Mouse (Mus musculus) limb, embryonic 10.5 days (tissue): Measurements from ENCODE around the gene Pacrg. TPM values are rescaled to one million over a fixed set of nuclear protein-coding genes. Genes with fewer than 3 reads are reported as not detected.

ENCODE experiments used
- DNase-seq: peaks from one replicate; pipeline ENCODE4 v3.0.0-alpha.2; 2017; ENCODE audit warnings: low spot score
- H3K27ac ChIP-seq: fragments of 300-500 bp; sonication (generic); 2 replicates; pipeline ENCODE4 v1.5.1; 2016; ENCODE audit warnings: mild to moderate bottlenecking
- H3K27me3 ChIP-seq: fragments of 300-500 bp; sonication (generic); 2 replicates; pipeline ENCODE4 v1.6.1; 2016; ENCODE audit warnings: low read depth, mild to moderate bottlenecking; ENCODE audit not compliant: poor library complexity, severe bottlenecking
- H3K36me3 ChIP-seq: fragments of 300-500 bp; sonication (generic); 2 replicates; pipeline ENCODE4 v1.6.1; 2016; ENCODE audit warnings: mild to moderate bottlenecking, moderate library complexity
- H3K4me1 ChIP-seq: fragments of 300-500 bp; sonication (generic); 2 replicates; pipeline ENCODE4 v1.6.1; 2016
- H3K4me3 ChIP-seq: fragments of 300-500 bp; sonication (generic); 2 replicates; pipeline ENCODE4 v1.5.1; 2016; ENCODE audit warnings: mild to moderate bottlenecking, moderate library complexity
- H3K9me3 ChIP-seq: fragments of 300-500 bp; sonication (generic); replicated peaks from 2 replicates; pipeline ENCODE4 v1.6.1; 2016; ENCODE audit warnings: mild to moderate bottlenecking
- WGBS: fragments of 180-500 bp; shearing (Covaris S2); methylation state at CpG from one replicate; pipeline ENCODE4 v1.1.7; 2016; 5-methylcytosine and 5-hydroxymethylcytosine counted together
- polyA plus RNA-seq: library from polyadenylated mRNA; unstranded; fragments of >200 nt; fragmentation: Nextera tagmentation; extraction: Ambion mirVana; gene quantifications from 2 replicates; pipeline ENCODE4 v1.2.1, GENCODE M21; 2016

Pacrg gene
- polyA plus RNA-seq, 1 experiment from 2014 or later: 1.3 TPM

GRCm38 (mm10) chr17:10608146-10608545, 232.0 kb downstream of the Pacrg start:
- H3K27ac ChIP-seq: no peak overlapping the region
- H3K27me3 ChIP-seq: no peaks in the 10 kb centered on the region
- H3K4me3 ChIP-seq: no peak overlapping the region
- no peaks in the 10 kb centered on the region for H3K4me1 ChIP-seq
- no peak for DNase-seq
- H3K9me3 ChIP-seq: no peaks in the 10 kb centered on the region
- 84% methylated on average over 4 of the region's 4 CpGs for WGBS
- H3K36me3 ChIP-seq: no peaks in the 10 kb centered on the region

DNA sequence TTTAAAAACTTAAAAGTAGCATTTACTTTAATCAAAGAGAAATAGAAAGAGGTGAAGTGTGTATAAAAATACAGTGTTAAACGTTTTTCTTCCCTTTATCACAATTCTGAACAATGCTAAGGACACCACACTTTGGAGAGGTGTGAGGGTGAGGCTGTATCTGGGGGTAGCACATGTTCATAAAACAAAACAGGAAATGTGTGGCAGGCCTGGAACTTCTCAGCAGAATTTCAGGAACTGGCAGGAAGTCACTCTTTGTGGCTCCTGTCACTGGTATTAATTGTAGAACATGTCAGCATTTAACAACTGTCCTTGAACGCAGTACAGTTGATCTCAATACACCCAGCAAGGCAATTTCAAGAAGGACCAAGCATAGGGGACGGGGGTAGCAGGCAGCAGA, 234.0 kb downstream of the Pacrg start:
- no peaks in the 10 kb centered on the region for H3K36me3 ChIP-seq
- no peak overlapping the region for H3K4me3 ChIP-seq
- H3K4me1 ChIP-seq: no peaks in the 10 kb centered on the region
- H3K27me3 ChIP-seq: no peaks in the 10 kb centered on the region
- no peaks in the 10 kb centered on the region for H3K9me3 ChIP-seq
- H3K27ac ChIP-seq: no peak overlapping the region
- DNase-seq: no peak
- 52% methylated on average over 3 of the region's 3 CpGs for WGBS

DNA sequence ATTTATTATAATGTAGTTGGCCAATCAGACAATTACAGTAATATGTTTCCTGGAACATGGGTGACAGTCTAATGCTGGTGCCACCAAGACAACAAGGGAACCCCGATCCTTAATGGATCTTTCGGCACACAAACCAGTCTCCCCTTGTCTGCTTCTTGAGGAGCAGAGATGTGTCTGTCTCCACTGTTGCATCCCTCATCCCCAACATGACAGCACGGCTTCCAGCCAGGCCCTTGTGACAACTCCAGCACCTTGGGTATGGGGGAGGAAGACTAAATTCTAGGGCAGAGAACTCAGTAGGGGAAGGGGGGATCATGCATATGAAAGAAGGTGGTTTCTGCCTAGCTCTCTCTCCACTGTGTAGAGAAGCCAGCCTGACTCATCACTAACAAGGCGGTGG, 242.4 kb downstream of the Pacrg start:
- Histone ChIP-seq H3K36me3 (no peaks in the 10 kb centered on the region), H3K27me3 (no peaks in the 10 kb centered on the region), H3K4me3 (no peak overlapping the region), H3K9me3 (no peaks in the 10 kb centered on the region), H3K27ac (no peak overlapping the region), H3K4me1 (peaks cover 4% of the 10 kb centered on the region)
- WGBS: 95% methylated on average over 4 of the region's 4 CpGs
- peak; percentile 25 for DNase-seq

DNA sequence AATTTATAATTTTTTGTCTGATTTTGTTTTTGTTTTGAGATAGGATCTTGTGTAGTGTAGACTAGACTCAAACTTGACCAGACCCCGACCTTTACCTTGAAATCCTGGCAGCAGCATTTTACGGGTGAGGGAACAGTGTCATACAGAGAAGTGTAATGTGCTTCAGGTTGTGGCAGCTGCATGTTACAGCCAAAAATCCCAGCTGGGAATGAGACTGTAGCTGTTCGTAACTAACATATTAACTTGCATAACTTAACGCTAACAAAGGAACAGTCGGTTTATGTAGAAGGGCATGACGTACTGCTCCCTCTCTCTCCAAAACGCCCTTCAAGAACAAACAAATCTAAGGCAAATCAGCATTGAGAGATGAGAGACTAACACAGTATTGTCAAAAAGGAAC, 250.5 kb downstream of the Pacrg start:
- no peaks in the 10 kb centered on the region for H3K27me3 ChIP-seq
- H3K9me3 ChIP-seq: no peaks in the 10 kb centered on the region
- H3K27ac ChIP-seq: no peak overlapping the region
- no peak for DNase-seq
- H3K4me1 ChIP-seq: peaks cover 5% of the 10 kb centered on the region; the same call in 1 of the 2 replicates
- H3K36me3 ChIP-seq: no peaks in the 10 kb centered on the region
- H3K4me3 ChIP-seq: no peak overlapping the region
- 88% methylated on average over 7 of the region's 7 CpGs for WGBS

DNA sequence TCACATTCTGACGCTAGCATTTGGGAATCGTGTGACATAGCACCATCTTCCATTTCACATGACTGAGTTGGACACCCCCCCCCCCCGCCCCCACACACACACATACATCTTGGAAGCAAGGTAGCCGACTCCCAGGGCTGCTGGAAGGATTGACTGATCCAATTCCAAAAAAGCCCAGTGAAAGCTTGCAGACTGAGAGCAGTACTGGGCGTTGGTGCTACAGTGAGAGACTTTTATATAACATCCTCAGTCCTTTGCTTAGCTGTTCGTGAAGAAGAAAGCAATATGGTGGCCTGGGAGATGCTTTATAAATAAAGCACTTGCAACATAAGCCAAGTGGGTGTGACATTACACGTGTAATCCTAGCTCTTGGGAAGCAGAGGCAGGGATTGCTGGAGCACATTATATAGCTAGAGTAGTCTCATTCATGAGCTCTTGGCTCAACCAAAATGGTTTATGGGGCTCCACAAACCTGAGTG, 251.2 kb downstream of the Pacrg start:
- Histone ChIP-seq H3K27ac (no peak overlapping the region), H3K27me3 (no peaks in the 10 kb centered on the region), H3K4me1 (peaks cover 5% of the 10 kb centered on the region; the same call in 1 of the 2 replicates), H3K36me3 (no peaks in the 10 kb centered on the region), H3K9me3 (no peaks in the 10 kb centered on the region), H3K4me3 (no peak overlapping the region)
- DNase-seq: no peak
- 88% methylated on average over 7 of the region's 7 CpGs for WGBS

DNA sequence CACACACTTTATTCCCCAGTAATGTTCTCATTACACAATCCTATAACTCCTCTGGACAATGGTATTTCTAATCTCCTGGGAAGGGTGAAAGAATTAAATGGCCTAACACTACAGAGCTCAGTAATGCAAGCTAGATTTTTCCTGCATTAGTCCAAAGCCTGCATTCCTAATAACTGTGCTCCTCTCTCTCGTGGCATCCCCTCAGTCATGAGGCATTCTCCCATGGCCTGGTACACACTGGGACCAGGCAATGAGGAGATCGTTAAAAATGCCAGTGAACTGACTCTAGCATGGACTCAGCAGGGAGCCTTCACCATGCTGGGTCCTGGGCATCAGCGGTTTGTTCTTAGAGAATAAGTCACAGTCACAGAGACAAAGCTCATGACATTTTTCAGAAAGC, 256.8 kb downstream of the Pacrg start:
- Histone ChIP-seq H3K4me3 (no peak overlapping the region), H3K9me3 (no peaks in the 10 kb centered on the region), H3K27ac (no peak overlapping the region), H3K27me3 (no peaks in the 10 kb centered on the region), H3K4me1 (peaks cover 9% of the 10 kb centered on the region; the same call in 1 of the 2 replicates), H3K36me3 (no peaks in the 10 kb centered on the region)
- WGBS: 72% methylated on average over 3 of the region's 3 CpGs
- DNase-seq: no peak

- Histone ChIP-seq H3K9me3 (no peaks in the 10 kb centered on the region), H3K4me1 (0 out of 2 replicates have a peak, but pooled peaks cover 3% of the 10 kb centered on the region), H3K27me3 (no peaks in the 10 kb centered on the region), H3K4me3 (no peak overlapping the region), H3K27ac (no peak overlapping the region), H3K36me3 (no peaks in the 10 kb centered on the region)
- no peak for DNase-seq
- 85% methylated on average over 7 of the region's 7 CpGs for WGBS
Measured at GRCm38 (mm10) chr17:10575306-10575705, 264.8 kb downstream of the Pacrg start.

GRCm38 (mm10) chr17:10572436-10572835, 267.7 kb downstream of the Pacrg start:
- no peak overlapping the region for H3K27ac ChIP-seq
- no peak overlapping the region for H3K4me3 ChIP-seq
- H3K4me1 ChIP-seq: 0 out of 2 replicates have a peak, but pooled peaks cover 3% of the 10 kb centered on the region
- H3K27me3 ChIP-seq: no peaks in the 10 kb centered on the region
- DNase-seq: no peak
- H3K9me3 ChIP-seq: no peaks in the 10 kb centered on the region
- WGBS: 95% methylated on average over 4 of the region's 4 CpGs
- no peaks in the 10 kb centered on the region for H3K36me3 ChIP-seq

GRCm38 (mm10) chr17:10569270-10569669, 270.8 kb downstream of the Pacrg start:
- Histone ChIP-seq H3K36me3 (no peaks in the 10 kb centered on the region), H3K27ac (no peak overlapping the region), H3K4me3 (no peak overlapping the region), H3K4me1 (peaks cover 6% of the 10 kb centered on the region; the same call in 1 of the 2 replicates), H3K9me3 (no peaks in the 10 kb centered on the region), H3K27me3 (no peaks in the 10 kb centered on the region)
- WGBS: 85% methylated on average over 10 of the region's 10 CpGs
- no peak for DNase-seq

- H3K27me3 ChIP-seq: no peaks in the 10 kb centered on the region
- H3K36me3 ChIP-seq: no peaks in the 10 kb centered on the region
- H3K27ac ChIP-seq: no peak overlapping the region
- WGBS: 84% methylated on average over 3 of the region's 3 CpGs
- H3K9me3 ChIP-seq: no peaks in the 10 kb centered on the region
- H3K4me1 ChIP-seq: peaks cover 6% of the 10 kb centered on the region; the same call in 1 of the 2 replicates
- no peak for DNase-seq
- H3K4me3 ChIP-seq: no peak overlapping the region
Measured at GRCm38 (mm10) chr17:10567411-10567810, 272.7 kb downstream of the Pacrg start.

- no peaks in the 10 kb centered on the region for H3K27me3 ChIP-seq
- H3K27ac ChIP-seq: no peak overlapping the region
- DNase-seq: no peak
- H3K4me3 ChIP-seq: no peak overlapping the region
- no peaks in the 10 kb centered on the region for H3K36me3 ChIP-seq
- peaks cover 6% of the 10 kb centered on the region; the same call in 1 of the 2 replicates for H3K4me1 ChIP-seq
- H3K9me3 ChIP-seq: no peaks in the 10 kb centered on the region
- WGBS: 91% methylated on average over 5 of the region's 5 CpGs
Measured at GRCm38 (mm10) chr17:10564191-10564590, 275.9 kb downstream of the Pacrg start.

- no peak for DNase-seq
- Histone ChIP-seq H3K36me3 (no peaks in the 10 kb centered on the region), H3K27ac (no peak overlapping the region), H3K4me1 (peaks cover 6% of the 10 kb centered on the region; the same call in 1 of the 2 replicates), H3K9me3 (no peaks in the 10 kb centered on the region), H3K4me3 (no peak overlapping the region), H3K27me3 (no peaks in the 10 kb centered on the region)
- WGBS: 90% methylated on average over 7 of the region's 7 CpGs
Measured at GRCm38 (mm10) chr17:10562871-10563270, 277.2 kb downstream of the Pacrg start.

- no peaks in the 10 kb centered on the region for H3K36me3 ChIP-seq
- H3K4me3 ChIP-seq: no peak overlapping the region
- no peak overlapping the region for H3K27ac ChIP-seq
- H3K27me3 ChIP-seq: no peaks in the 10 kb centered on the region
- H3K9me3 ChIP-seq: no peaks in the 10 kb centered on the region
- H3K4me1 ChIP-seq: no peaks in the 10 kb centered on the region
- DNase-seq: no peak
- WGBS: 93% methylated on average over 3 of the region's 3 CpGs
Measured at GRCm38 (mm10) chr17:10560053-10560452, 280.1 kb downstream of the Pacrg start.

DNA sequence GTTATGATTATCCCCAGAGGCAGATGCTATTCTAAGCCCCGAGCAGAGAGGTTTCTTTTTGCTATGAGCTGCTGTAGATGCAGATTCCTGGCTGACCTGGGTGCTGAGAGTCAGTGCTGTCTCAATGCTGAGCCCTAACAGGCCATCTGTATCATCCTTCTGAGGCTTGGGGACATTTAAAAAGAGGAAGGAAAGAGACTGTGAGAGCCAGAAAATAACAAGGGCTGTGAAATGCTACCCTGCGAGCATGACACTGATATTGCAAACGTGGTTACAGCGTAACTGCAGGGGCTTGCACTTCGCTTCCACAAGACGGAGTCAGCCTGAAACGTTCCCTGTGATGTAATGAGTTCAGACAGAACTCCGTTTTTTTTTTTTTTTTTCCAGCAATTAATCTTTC, 281.4 kb downstream of the Pacrg start:
- no peaks in the 10 kb centered on the region for H3K36me3 ChIP-seq
- DNase-seq: no peak
- WGBS: 84% methylated on average over 8 of the region's 8 CpGs
- no peaks in the 10 kb centered on the region for H3K9me3 ChIP-seq
- no peak overlapping the region for H3K27ac ChIP-seq
- H3K4me1 ChIP-seq: no peaks in the 10 kb centered on the region
- no peaks in the 10 kb centered on the region for H3K27me3 ChIP-seq
- H3K4me3 ChIP-seq: no peak overlapping the region
